Mouse (Mus musculus): ENCODE measurements around the gene Plscr5. TPM values are rescaled to one million over a fixed set of nuclear protein-coding genes. Genes with fewer than 3 reads are reported as not detected.
A peak's percentile ranks its signal among the peaks of the same experiment; 100 is the strongest.

Gene Plscr5
- polyA plus RNA-seq, 1 experiment from 2014 or later, result not detected

- no peak for ATAC-seq (replicated peaks; ENCODE audit: low FRiP score)
- WGBS, result 87% methylated on average over 11 of the region's 11 CpGs
- Histone ChIP-seq H3K36me3 (no peaks in the 10 kb centered on the region), H3K9me3 (replicated peaks) (no peaks in the 10 kb centered on the region), H3K4me1 (no peaks in the 10 kb centered on the region), H3K9ac (no peak overlapping the region), H3K4me3 (replicated peaks) (no peak overlapping the region), H3K27me3 (no peaks in the 10 kb centered on the region), H3K4me2 (no peak overlapping the region), H3K27ac (no peak overlapping the region)
Measured at GRCm38 (mm10) chr9:92234901-92235458, 42.2 kb downstream of the Plscr5 start.

GRCm38 (mm10) chr9:92248773-92249446, 56.2 kb downstream of the Plscr5 start:
- H3K9ac ChIP-seq, result no peak overlapping the region
- WGBS, result 83% methylated on average over 7 of the region's 7 CpGs
- H3K4me2 ChIP-seq, result peak overlapping the region; percentile 72
- no peak for ATAC-seq (replicated peaks; ENCODE audit: low FRiP score)
- H3K9me3 ChIP-seq (replicated peaks), result no peaks in the 10 kb centered on the region
- H3K27me3 ChIP-seq, result no peaks in the 10 kb centered on the region
- H3K27ac ChIP-seq, result no peak overlapping the region
- peaks cover 10% of the 10 kb centered on the region for H3K4me1 ChIP-seq
- H3K36me3 ChIP-seq, result no peaks in the 10 kb centered on the region
- H3K4me3 ChIP-seq (replicated peaks), result 0 out of 2 replicates have a peak overlapping the region, but pooled peaks have one; percentile 69

DNA sequence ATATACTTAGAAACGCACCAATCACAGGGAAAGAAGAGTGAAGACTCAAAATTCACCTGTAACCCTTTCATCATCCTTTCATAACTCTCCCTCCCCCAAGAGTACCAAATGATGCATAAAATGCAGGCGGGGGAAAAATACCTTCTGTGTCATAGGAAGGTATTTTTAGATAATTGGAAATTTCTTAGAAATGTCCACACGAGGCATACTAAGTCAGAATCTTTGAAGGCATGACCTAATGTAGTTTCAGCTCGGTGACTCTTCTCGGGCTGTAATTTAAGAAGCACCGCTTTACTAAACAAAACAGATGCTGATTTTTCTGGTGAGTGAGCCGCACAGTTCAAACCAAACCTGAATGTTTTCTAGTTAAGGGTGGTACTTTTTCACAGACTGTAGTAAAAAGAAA, 56.7 kb downstream of the Plscr5 start, which contains the start of gene Plscr1:
Gene Plscr1, plus strand, starts transcription at position 304 of the 406 bp plus-strand sequence.
- Histone ChIP-seq H3K27me3 (no peaks in the 10 kb centered on the region), H3K4me3 (replicated peaks) (peak within 1 kb of the TSS; percentile 69), H3K4me1 (peaks cover 10% of the 10 kb centered on the region), H3K9ac (peak within 1 kb of the TSS; percentile 72), H3K27ac (peak within 1 kb of the TSS; percentile 99), H3K36me3 (no peaks in the 10 kb centered on the region), H3K4me2 (peak within 1 kb of the TSS; percentile 72), H3K9me3 (replicated peaks) (no peaks in the 10 kb centered on the region)
- 20% methylated on average over 7 of the region's 7 CpGs for WGBS
- no peak for ATAC-seq (replicated peaks; ENCODE audit: low FRiP score)

DNA sequence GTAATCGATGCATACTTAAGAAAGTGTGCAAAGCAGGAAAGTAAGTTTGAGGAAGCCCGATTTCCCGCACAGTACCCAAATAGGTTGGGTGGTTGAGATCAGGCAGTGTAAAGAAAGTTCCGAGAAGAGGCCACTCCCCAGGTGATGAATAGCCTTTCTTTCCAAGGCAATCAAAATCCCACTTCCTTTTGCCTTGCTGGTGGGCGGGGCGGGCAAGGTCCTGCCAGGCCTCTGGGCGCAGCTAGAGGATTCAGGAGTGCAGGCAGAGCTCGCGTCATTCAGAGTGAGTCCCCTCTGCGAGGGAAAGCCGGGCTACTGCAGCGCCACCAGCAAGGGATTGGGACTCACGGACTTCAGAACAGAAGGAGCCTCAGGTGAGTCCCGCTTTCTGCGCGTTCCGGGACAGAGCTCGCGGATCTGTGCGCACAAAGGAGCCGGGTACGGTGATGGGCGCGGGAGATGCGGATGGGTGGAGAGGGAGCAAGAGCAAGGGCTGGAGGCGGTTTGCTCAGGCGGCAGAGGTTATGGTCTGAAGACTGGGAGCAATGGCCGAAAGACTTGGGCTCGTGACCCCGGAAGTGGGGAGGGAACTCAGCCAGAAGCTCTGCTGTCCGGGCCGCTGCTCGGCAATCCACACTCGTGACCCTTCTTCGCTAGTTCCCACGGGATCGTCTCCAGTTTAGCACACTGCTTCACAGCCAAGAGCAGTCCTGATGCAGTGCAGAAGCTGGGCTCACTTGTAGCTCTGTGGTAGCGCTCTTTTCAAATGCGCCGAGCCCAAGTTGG, 57.4 kb downstream of the Plscr5 start:
- peak; percentile 98 for ATAC-seq (replicated peaks; ENCODE audit: low FRiP score)
- H3K9ac ChIP-seq, result peak overlapping the region; percentile 72
- no peaks in the 10 kb centered on the region for H3K9me3 ChIP-seq (replicated peaks)
- H3K4me1 ChIP-seq, result peaks cover 10% of the 10 kb centered on the region
- under 1% methylated on average over 40 of the region's 40 CpGs for WGBS
- H3K27ac ChIP-seq, result peak overlapping the region; percentile 99
- no peaks in the 10 kb centered on the region for H3K27me3 ChIP-seq
- H3K4me3 ChIP-seq (replicated peaks), result peak overlapping the region; percentile 69
- peak overlapping the region; percentile 72 for H3K4me2 ChIP-seq
- H3K36me3 ChIP-seq, result no peaks in the 10 kb centered on the region

- no peak for ATAC-seq (replicated peaks; ENCODE audit: low FRiP score)
- H3K27ac ChIP-seq, result no peak overlapping the region
- no peak overlapping the region for H3K4me2 ChIP-seq
- 79% methylated on average over 5 of the region's 5 CpGs for WGBS
- no peak overlapping the region for H3K4me3 ChIP-seq (replicated peaks)
- no peaks in the 10 kb centered on the region for H3K9me3 ChIP-seq (replicated peaks)
- no peak overlapping the region for H3K9ac ChIP-seq
- H3K4me1 ChIP-seq, result peaks cover 10% of the 10 kb centered on the region
- no peaks in the 10 kb centered on the region for H3K27me3 ChIP-seq
- H3K36me3 ChIP-seq, result no peaks in the 10 kb centered on the region
Measured at GRCm38 (mm10) chr9:92252718-92253117, 60.0 kb downstream of the Plscr5 start.

DNA sequence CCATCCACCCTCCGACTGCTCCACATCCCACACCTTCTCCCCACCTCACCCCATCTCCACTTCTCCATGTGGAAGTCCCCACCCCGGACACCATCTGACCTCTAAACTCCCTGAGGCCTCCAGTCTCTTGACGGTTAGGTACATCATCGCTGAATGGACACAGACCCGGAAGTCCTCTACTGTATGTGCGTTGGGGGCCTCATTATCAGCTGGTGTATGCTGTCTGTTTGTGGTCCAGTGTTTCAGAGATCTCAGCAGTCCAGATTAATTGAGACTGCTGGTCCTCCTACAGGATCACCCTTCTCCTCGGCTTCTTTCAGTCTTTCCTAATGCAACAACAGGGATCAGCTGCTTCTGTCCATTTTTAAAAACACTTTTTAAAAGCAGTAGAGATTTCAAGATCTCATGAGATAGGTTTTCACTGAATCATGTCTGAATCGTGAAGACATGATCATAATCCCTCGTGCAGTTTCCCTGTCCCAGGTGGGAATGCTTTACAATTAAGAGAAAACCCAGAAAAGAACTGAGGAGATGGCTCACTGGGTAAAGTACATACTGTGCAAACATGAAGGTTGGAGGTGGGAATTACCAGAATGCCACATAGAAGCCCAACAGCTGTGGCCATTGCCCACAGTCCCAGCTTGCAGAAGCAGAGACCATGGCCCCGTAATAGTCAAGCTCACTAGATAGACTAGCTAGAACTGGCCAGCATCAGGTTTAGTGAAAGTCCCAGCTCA, 61.0 kb downstream of the Plscr5 start:
- Histone ChIP-seq H3K4me3 (replicated peaks) (no peak overlapping the region), H3K27me3 (no peaks in the 10 kb centered on the region), H3K4me1 (peaks cover 10% of the 10 kb centered on the region), H3K9ac (no peak overlapping the region), H3K36me3 (no peaks in the 10 kb centered on the region), H3K9me3 (replicated peaks) (no peaks in the 10 kb centered on the region), H3K27ac (no peak overlapping the region), H3K4me2 (no peak overlapping the region)
- ATAC-seq (replicated peaks; ENCODE audit: low FRiP score), result no peak
- WGBS, result 87% methylated on average over 10 of the region's 10 CpGs

Other genes with a start within 250 kb of the Plscr5 start
- gene Plscr1, start 56.8 kb downstream of the Plscr5 start, polyA plus RNA-seq (2015; fragmentation: Nextera tagmentation; extraction: Ambion mirVana), result 74.6 and 78.2 TPM in 2 replicates
- 29.0 and 29.2 TPM in 2 replicates for gene Plscr2, start 82.7 kb downstream of the Plscr5 start, polyA plus RNA-seq (2015; fragmentation: Nextera tagmentation; extraction: Ambion mirVana)
- not detected in 2 replicates for gene 1700057G04Rik, start 116.4 kb downstream of the Plscr5 start, polyA plus RNA-seq (2015; fragmentation: Nextera tagmentation; extraction: Ambion mirVana)

All from kidney, embryonic 15.5 days (tissue).